1 mouse cellular context compared by ENCODE assay signal in genomic region chr17:33890533-33891059, GRCm38 (mm10).
TF ChIP-seq lines count a peak whose summit lies in the region.

Kifc1 (minus strand) TSS chr17:33890661.

TF ChIP-seq in CH12.LX, 34 proteins besides CTCF, POLR2A, EP300 and RAD21 (continued from another document):
- peak; percentile 49 for TF ChIP-seq SMC3 (IDR thresholded peaks at IDR 0.05; ENCODE audit: low read depth, low read length)
- no peak for TF ChIP-seq MAZ (IDR thresholded peaks at IDR 0.05; ENCODE audit: low read depth, low read length)
- TF ChIP-seq ZKSCAN1 (IDR thresholded peaks at IDR 0.05; ENCODE audit: borderline replicate concordance, low read depth, low read length): no peak
- 0 out of 2 replicates have a peak, but pooled peaks have one; percentile 36 for TF ChIP-seq RCOR1 (conservative IDR thresholded peaks at IDR 0.05; ENCODE audit: low read depth, low read length)
- peak; percentile 92 for TF ChIP-seq SIN3A (IDR thresholded peaks at IDR 0.05; ENCODE audit: low read length)
- TF ChIP-seq E2F4 (IDR thresholded peaks at IDR 0.05; ENCODE audit: insufficient replicate concordance, low read depth, low read length): peak; percentile 61; the same call in 1 of the 2 replicates
- peak; percentile 55 for TF ChIP-seq CHD2 (IDR thresholded peaks at IDR 0.05; ENCODE audit: low read length)
- TF ChIP-seq ELF1 (IDR thresholded peaks at IDR 0.05; ENCODE audit: low read depth, low read length): peak; percentile 96
- peak; percentile 45; the same call in 1 of the 2 replicates for TF ChIP-seq GABPA (IDR thresholded peaks at IDR 0.05; ENCODE audit: insufficient replicate concordance, low read depth, low read length)
- no peak; the same call in 1 of the 2 replicates for TF ChIP-seq ZNF384 (IDR thresholded peaks at IDR 0.05; ENCODE audit: low read depth, low read length)
- peak; percentile 14; the same call in 1 of the 2 replicates for TF ChIP-seq ETS1 (conservative IDR thresholded peaks at IDR 0.05; ENCODE audit: low read depth, low read length)
- 0 out of 2 replicates have a peak, but pooled peaks have one; percentile 30 for TF ChIP-seq MAFK (IDR thresholded peaks at IDR 0.05; ENCODE audit: insufficient replicate concordance, low read length)
- no peak for TF ChIP-seq CHD1 (IDR thresholded peaks at IDR 0.05; ENCODE audit: low read depth, low read length)
TF ChIP-seq in CH12.LX: peak in this region for 22.
